Comparison of ENCODE assay signal across 19 mouse cellular contexts in genomic region chr9:96833606-96834005, GRCm38 (mm10). TPM values are rescaled to one million over a fixed set of nuclear protein-coding genes. Genes with fewer than 3 reads are reported as not detected.
A peak's percentile ranks its signal among the peaks of the same experiment; 100 is the strongest.
DNase-seq lines count a peak whose midpoint lies in the region; ATAC-seq and TF ChIP-seq lines count a peak whose summit lies in the region.
"Had no signal": no experiment of that assay in that cellular context is flagged by ENCODE, and none has a peak within 500 bp of the region (broad histone marks: within the 10 kb centered on the region; RNA-seq: fewer than 3 reads in every experiment).

No protein-coding gene starts in this region.

- 61% methylated on average over 5 of the region's 5 CpGs for WGBS in heart, embryonic 10.5 days
- 48% methylated on average over 5 of the region's 5 CpGs for WGBS in embryonic facial prominence, embryonic 13.5 days

- no peak for TF ChIP-seq POLR2A in ES-Bruce4 (IDR thresholded peaks at IDR 0.05; ENCODE audit: insufficient read depth, low read length)

- ATAC-seq in embryonic facial prominence, embryonic 13.5 days (ENCODE audit: insufficient number of reproducible peaks, insufficient read depth, low FRiP score, low TSS enrichment, low read depth) = no peak
- ATAC-seq: hindbrain, postnatal 0 days; liver, postnatal 0 days had no signal

- H3K4me1 ChIP-seq in heart, embryonic 10.5 days = peaks cover 32% of the 10 kb centered on the region
- peaks cover 3% of the 10 kb centered on the region for H3K4me1 ChIP-seq in ES-Bruce4 (ENCODE audit: control insufficient read depth, insufficient read depth, low read length)
- peaks cover 30% of the 10 kb centered on the region for H3K4me1 ChIP-seq in embryonic facial prominence, embryonic 13.5 days

- peaks cover 14% of the 10 kb centered on the region for H3K36me3 ChIP-seq in heart, embryonic 10.5 days
- H3K36me3 ChIP-seq in ES-Bruce4 (ENCODE audit: control insufficient read depth, insufficient read depth, low read length, poor library complexity, severe bottlenecking) = no peaks in the 10 kb centered on the region
- H3K36me3 ChIP-seq in embryonic facial prominence, embryonic 13.5 days = no peaks in the 10 kb centered on the region
- H3K36me3 ChIP-seq: neural tube, embryonic 13.5 days had no signal

- no peak overlapping the region for H3K4me3 ChIP-seq in heart, embryonic 10.5 days
- H3K4me3 ChIP-seq in ES-Bruce4 (ENCODE audit: low read depth, low read length) = 0 out of 2 replicates have a peak overlapping the region, but pooled peaks have one; percentile 1
- no peak overlapping the region for H3K4me3 ChIP-seq in embryonic facial prominence, embryonic 13.5 days
- H3K4me3 ChIP-seq: layer of hippocampus, adult 2 months; neural tube, embryonic 13.5 days had no signal

- TF ChIP-seq EP300 in ES-Bruce4 (IDR thresholded peaks at IDR 0.05; ENCODE audit: insufficient read depth, low read depth, low read length) = no peak

- no peaks in the 10 kb centered on the region for H3K9me3 ChIP-seq in heart, embryonic 10.5 days
- no peaks in the 10 kb centered on the region for H3K9me3 ChIP-seq in ES-Bruce4 (replicated peaks; ENCODE audit: control insufficient read depth, insufficient read depth, low read length, poor library complexity, severe bottlenecking)
- no peaks in the 10 kb centered on the region for H3K9me3 ChIP-seq in embryonic facial prominence, embryonic 13.5 days
- H3K9me3 ChIP-seq: neural tube, embryonic 13.5 days had no signal

- no peak overlapping the region for H3K4me2 ChIP-seq in embryonic facial prominence, embryonic 13.5 days
- H3K4me2 ChIP-seq: neural tube, embryonic 13.5 days had no signal

- intact Hi-C loops in heart, postnatal 25 days (cut with DNase I) = no loop called here

- no peak overlapping the region for H3K9ac ChIP-seq in ES-Bruce4 (ENCODE audit: low read depth, poor library complexity, severe bottlenecking)
- no peak overlapping the region for H3K9ac ChIP-seq in embryonic facial prominence, embryonic 13.5 days
- H3K9ac ChIP-seq: liver, postnatal 0 days; neural tube, embryonic 13.5 days had no signal

- H3K27me3 ChIP-seq in heart, embryonic 10.5 days (ENCODE audit: insufficient read depth, poor library complexity, severe bottlenecking) = 0 out of 2 replicates have a peak, but pooled peaks cover 4% of the 10 kb centered on the region
- no peaks in the 10 kb centered on the region for H3K27me3 ChIP-seq in ES-Bruce4 (ENCODE audit: control insufficient read depth, insufficient read depth, low read length, poor library complexity, severe bottlenecking)
- H3K27me3 ChIP-seq in embryonic facial prominence, embryonic 13.5 days = 0 out of 2 replicates have a peak, but pooled peaks cover 4% of the 10 kb centered on the region
- H3K27me3 ChIP-seq: neural tube, embryonic 13.5 days had no signal

- peak; percentile 35 for DNase-seq in cerebellum, adult 11-12 months
- no peak for DNase-seq in cerebellum, postnatal 10 days
- no peak for DNase-seq in heart, embryonic 10.5 days (ENCODE audit: low spot score)
- no peak for DNase-seq in heart, postnatal 25 days (ENCODE audit: low spot score)
- DNase-seq in Muller cell, postnatal 12 days (ENCODE audit: inconsistent ontology term) = no peak
- DNase-seq in right cerebral cortex, postnatal 4 days = no peak
- DNase-seq: adrenal gland, postnatal 10 days; heart, postnatal 14 days; kidney, adult 2 months; kidney, postnatal 14 days; liver, postnatal 0 days; lung, postnatal 10 days; midbrain, embryonic 14.5 days; right cerebral cortex, adult 18-20 months had no signal

- no peak for TF ChIP-seq CTCF in ES-Bruce4 (IDR thresholded peaks at IDR 0.05; ENCODE audit: low read depth, low read length)

- peak overlapping the region; percentile 81 for H3K27ac ChIP-seq in heart, embryonic 10.5 days
- H3K27ac ChIP-seq in ES-Bruce4 (ENCODE audit: insufficient read depth, low read length) = peak overlapping the region; percentile 70
- peak overlapping the region; percentile 60; the same call in 1 of the 2 replicates for H3K27ac ChIP-seq in embryonic facial prominence, embryonic 13.5 days
- H3K27ac ChIP-seq: hindbrain, postnatal 0 days; layer of hippocampus, adult 2 months had no signal

RNA-seq across cellular contexts. Expression of gene Pxylp1, which starts 58.9 kb away (rescaled TPM):
- 22.8 and 42.4 TPM in 2 replicates for polyA plus RNA-seq in heart, embryonic 10.5 days (2016; fragmentation: Nextera tagmentation; extraction: Ambion mirVana)
- 10 to 100 TPM; 17.4 to 24.9 TPM for total RNA-seq in heart, postnatal 25 days (2021)
- polyA plus RNA-seq in ES-Bruce4 (2011; ENCODE audit: insufficient read depth, insufficient read length, low read depth, missing spikeins) = 7.1 and 7.2 TPM in 2 replicates
- 29.1 and 33.7 TPM in 2 replicates for polyA plus RNA-seq in embryonic facial prominence, embryonic 13.5 days (2015; fragmentation: Nextera tagmentation; extraction: Ambion mirVana)
